Mouse (Mus musculus) ES-Bruce4 (cell line): Measurements from ENCODE around the gene Gm49325.

Source experiments
- CTCF ChIP-seq: IDR thresholded peaks from one replicate; pipeline ENCODE4 v1.8.1; 2011; ENCODE audit warnings: low read depth, low read length
- EP300 ChIP-seq: IDR thresholded peaks from 2 replicates; pipeline ENCODE4 v1.6.1; 2011; ENCODE audit warnings: low read depth, low read length; ENCODE audit not compliant: insufficient read depth
- POLR2A ChIP-seq: IDR thresholded peaks from one replicate; pipeline ENCODE4 v1.8.1; 2011; ENCODE audit warnings: low read length; ENCODE audit not compliant: insufficient read depth

- TF ChIP-seq CTCF (no peak), POLR2A (no peak), EP300 (no peak)
Measured at GRCm38 (mm10) chr10:77666342-77666741, 60.3 kb downstream of the Gm49325 start.
